Mouse (Mus musculus) left cerebral cortex, adult 2 months (tissue): ENCODE measurements at regions not wholly inside any gene's neighbourhood (a gene's known extent, or its start where the extent isn't known, plus 50 kb on each side); places are given as distances from the start of the nearest gene placed in this dataset.

Experiments
- DNase-seq, 2 experiments: peaks; one replicate each; pipeline ENCODE4 v3.0.0; 2021 to 2022; ENCODE audit warnings: low spot score in 2 of 2, mixed read lengths in 1 of 2; ENCODE audit errors: extremely low spot score in 1 of 2
- H3K27ac ChIP-seq: fragments of 200-600 bp; 2 replicates; pipeline ENCODE4 v1.8.1; 2022
- H3K4me3 ChIP-seq: fragments of 200-600 bp; 2 replicates; pipeline ENCODE4 v1.8.1; 2022
- CTCF ChIP-seq: fragments of 200-600 bp; IDR thresholded peaks from 2 replicates; pipeline ENCODE4 v1.8.1; 2022; ENCODE audit warnings: antibody characterized with exemption, mild to moderate bottlenecking, moderate library complexity
- intact Hi-C: fragments of 180-260 bp; cut with DNase I; formaldehyde crosslinking; loops from one replicate; pipeline ENCODE4 v1.15.1; 2025

- no peak for DNase-seq
- intact Hi-C loops = no loop called here
- TF ChIP-seq CTCF = no peak
- no peak overlapping the region for H3K4me3 ChIP-seq
- no peak overlapping the region for H3K27ac ChIP-seq
Measured at GRCm38 (mm10) chr3:148650241-148650640, 340.1 kb downstream of the Adgrl2 start.

GRCm38 (mm10) chr3:148644924-148645323, 345.4 kb downstream of the Adgrl2 start:
- no peak for TF ChIP-seq CTCF
- intact Hi-C loops = no loop called here
- H3K27ac ChIP-seq = no peak overlapping the region

GRCm38 (mm10) chr3:148641581-148641980, 348.8 kb downstream of the Adgrl2 start:
- Histone ChIP-seq H3K27ac (no peak overlapping the region), H3K4me3 (no peak overlapping the region)
- no peak for DNase-seq
- no peak for TF ChIP-seq CTCF
- intact Hi-C loops = no loop called here

More at GRCm38 (mm10) chr3:148644924-148645323, 345.4 kb downstream of the Adgrl2 start:
- no peak for DNase-seq
- no peak overlapping the region for H3K4me3 ChIP-seq

- Histone ChIP-seq H3K27ac (no peak overlapping the region), H3K4me3 (no peak overlapping the region)
- no peak for TF ChIP-seq CTCF
- DNase-seq = no peak
- intact Hi-C loops = no loop called here
Measured at GRCm38 (mm10) chr3:148640680-148641101, 349.7 kb downstream of the Adgrl2 start.

DNA sequence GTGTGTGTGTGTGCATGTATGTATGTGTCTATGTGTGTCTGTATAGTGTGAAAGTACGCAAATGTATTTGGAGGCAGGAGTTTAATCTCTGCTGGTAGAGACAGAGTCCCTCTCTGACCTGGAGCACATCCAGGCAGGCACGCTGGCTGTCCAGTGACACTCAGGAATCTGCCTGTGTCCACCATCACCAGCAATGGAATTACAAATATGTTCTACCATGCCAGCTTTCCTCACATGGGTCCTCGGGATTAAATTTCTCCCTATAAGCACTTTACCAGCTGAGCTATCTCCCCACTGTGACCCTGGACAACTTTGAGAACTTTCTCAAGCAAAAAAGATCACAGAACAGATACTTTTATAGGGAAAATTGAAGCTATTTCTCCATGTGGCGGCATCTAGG, 355.3 kb downstream of the Adgrl2 start:
- Histone ChIP-seq H3K4me3 (no peak overlapping the region), H3K27ac (no peak overlapping the region)
- DNase-seq = no peak
- TF ChIP-seq CTCF = no peak
- intact Hi-C loops = no loop called here

GRCm38 (mm10) chr3:148634352-148634751, 356.0 kb downstream of the Adgrl2 start:
- TF ChIP-seq CTCF = no peak
- H3K4me3 ChIP-seq = no peak overlapping the region
- intact Hi-C loops = no loop called here
- no peak overlapping the region for H3K27ac ChIP-seq
- no peak for DNase-seq

DNA sequence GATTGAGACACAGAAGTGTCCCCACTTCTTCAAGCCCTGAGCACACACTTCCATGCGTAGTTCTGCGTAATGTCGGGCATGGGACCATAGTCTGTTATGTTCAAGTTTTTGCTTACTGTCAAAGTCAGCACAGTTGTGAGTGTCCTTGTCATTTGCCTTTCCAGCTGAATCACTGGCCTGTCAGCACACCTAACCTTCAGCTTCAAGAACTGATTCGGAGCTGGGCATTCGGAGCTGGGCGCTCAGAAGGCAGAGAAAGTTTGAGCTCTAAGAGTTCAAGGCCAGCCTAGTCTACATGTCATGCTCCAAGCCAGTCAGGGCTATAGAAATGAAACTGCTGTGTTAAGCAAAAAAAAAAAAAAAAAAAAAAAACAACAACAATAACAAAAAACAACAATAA, 357.1 kb downstream of the Adgrl2 start:
- TF ChIP-seq CTCF = no peak
- no peak overlapping the region for H3K4me3 ChIP-seq
- intact Hi-C loops = no loop called here
- DNase-seq = no peak
- no peak overlapping the region for H3K27ac ChIP-seq

DNA sequence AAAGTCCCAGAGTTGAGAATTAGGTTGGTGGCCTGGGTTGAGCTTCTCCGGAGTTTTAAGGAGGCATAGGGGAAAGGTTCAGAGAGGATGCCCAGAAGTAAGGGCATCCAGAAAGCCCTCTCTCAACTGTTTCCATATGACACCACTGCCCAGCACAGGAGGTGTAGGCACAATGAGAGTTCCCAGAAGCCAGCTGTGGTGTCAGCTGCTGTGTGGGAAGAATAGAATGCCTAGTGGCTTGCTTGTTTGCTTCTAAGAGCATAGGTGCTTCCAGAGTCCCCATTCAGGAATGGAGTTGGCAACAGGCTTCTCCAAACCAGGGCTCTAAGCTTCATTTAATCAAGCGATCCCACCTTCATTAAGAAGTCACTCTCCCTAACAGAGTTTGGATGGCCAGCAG, 357.9 kb downstream of the Adgrl2 start:
- no peak for DNase-seq
- no peak for TF ChIP-seq CTCF
- H3K4me3 ChIP-seq = no peak overlapping the region
- intact Hi-C loops = no loop called here
- no peak overlapping the region for H3K27ac ChIP-seq

DNA sequence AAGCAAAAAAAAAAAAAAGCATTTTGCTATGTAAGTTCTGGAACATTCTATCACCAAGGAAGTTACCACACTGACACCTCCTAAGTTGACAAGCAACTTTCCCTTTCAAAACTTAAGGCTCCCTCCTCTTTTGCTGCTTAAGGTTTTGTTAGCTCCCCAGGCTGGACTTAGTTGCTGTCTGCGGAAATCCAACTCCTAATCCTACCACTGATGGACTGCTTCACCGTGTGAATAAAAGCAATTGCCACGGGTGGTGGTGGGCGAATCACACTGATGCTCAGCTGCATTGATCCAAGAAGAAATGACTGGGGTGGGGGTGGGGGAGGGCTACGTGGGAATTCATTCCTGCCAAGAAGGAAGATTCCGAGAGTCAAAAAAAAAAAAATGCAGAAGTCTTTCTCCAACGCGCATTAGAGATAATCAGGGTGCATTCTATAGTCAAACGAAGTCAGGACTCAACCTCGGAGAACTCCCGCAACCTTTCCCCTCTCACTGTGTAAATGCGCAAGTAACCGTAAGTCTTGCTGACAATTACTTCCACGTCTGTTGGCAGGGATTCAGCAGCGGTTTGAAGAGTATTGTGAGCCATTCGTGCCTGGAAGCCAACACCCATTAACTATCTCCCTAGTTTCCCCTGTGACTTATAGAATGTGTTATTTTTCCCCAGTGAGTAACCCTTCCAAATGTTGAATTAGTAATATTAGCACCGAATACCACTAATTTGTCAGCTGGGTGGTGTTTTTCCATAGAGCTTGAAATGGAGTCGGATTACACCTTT, 358.8 kb downstream of the Adgrl2 start:
- intact Hi-C loops = no loop called here
- Histone ChIP-seq H3K27ac (no peak overlapping the region), H3K4me3 (no peak overlapping the region)
- no peak for DNase-seq
- no peak for TF ChIP-seq CTCF

DNA sequence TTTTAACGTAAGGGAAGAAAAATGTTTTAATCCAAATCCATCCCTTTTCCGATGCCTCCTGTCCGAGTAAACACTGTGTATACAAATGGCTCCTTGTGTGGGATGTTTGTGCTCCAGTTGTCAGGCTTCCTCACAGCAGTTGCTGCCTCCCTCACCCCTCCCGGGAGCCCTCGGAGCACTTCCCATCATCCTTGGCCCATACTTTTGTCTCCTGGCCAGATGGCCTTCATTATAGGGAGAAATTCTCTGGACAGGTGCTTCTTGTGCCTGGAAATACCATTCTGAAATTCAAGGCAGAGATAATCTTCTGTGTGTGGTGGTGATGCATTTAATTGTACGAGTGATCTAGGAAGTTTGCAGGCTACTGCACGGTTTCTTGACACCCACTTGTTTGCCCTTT, 359.5 kb downstream of the Adgrl2 start:
- no peak for TF ChIP-seq CTCF
- H3K27ac ChIP-seq = no peak overlapping the region
- intact Hi-C loops = no loop called here
- H3K4me3 ChIP-seq = no peak overlapping the region
- no peak for DNase-seq

GRCm38 (mm10) chr3:148614971-148615671, 375.2 kb downstream of the Adgrl2 start:
- no peak for DNase-seq
- intact Hi-C loops = no loop called here
- H3K4me3 ChIP-seq = no peak overlapping the region
- no peak overlapping the region for H3K27ac ChIP-seq
- no peak for TF ChIP-seq CTCF

DNA sequence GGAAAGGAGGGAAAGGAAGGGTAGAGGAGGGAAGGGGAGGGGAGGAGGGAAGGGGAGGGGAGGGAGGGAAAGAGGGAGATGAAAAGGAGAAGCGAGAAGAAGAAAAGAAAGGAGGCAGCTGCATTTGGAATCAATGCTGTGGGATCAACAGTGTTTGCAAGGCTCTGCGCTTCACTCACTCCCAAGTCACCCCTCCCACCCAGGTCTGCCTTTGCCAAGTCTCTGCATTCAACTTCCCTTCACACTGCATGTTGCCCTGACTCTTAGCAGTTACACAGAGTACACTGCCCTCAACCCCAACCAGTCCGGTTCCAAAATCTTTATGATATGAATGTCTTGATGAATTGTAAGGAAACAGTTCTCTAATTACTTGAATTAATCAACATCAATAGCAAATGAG, 376.9 kb downstream of the Adgrl2 start:
- no peak for TF ChIP-seq CTCF
- Histone ChIP-seq H3K4me3 (no peak overlapping the region), H3K27ac (no peak overlapping the region)
- intact Hi-C loops = no loop called here
- DNase-seq = no peak

DNA sequence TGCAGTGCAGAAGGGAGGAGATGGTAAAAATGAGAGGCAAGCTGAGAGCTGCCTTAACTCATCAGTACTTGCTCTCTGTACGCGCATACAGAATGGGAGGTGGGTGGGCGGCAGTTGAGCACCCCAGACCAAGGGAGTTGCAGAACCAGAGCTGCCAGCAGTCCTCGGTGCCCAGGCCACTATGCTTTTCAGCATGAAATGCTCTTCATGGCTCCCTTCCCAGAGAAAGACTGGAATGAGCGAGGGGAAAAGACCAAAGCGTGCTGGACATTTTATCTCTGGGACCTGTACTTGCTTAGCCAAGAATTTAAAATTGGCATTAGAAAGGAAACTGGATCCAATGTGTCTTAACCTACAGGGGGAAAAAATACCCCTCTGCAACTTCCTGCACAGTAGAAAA, 387.1 kb downstream of the Adgrl2 start:
- no peak for DNase-seq
- intact Hi-C loops = no loop called here
- no peak for TF ChIP-seq CTCF
- Histone ChIP-seq H3K4me3 (no peak overlapping the region), H3K27ac (no peak overlapping the region)
